Mouse (Mus musculus): ENCODE measurements around the gene Hoxd10.

The Hoxd10 gene

GRCm38 (mm10) chr2:74720955-74721491 lies 29.3 kb downstream of the Hoxd10 start:
- in situ Hi-C loops (cut with MboI; ENCODE audit: low sequenced_read_pairs) = loop anchor here (25.0 kb wide), 1 partner anchor 866 kb away; no protein-coding TSS in a partner anchor

GRCm38 (mm10) chr2:74721882-74722281 lies 30.2 kb downstream of the Hoxd10 start:
- in situ Hi-C loops (cut with MboI; ENCODE audit: low sequenced_read_pairs) = loop anchor here (25.0 kb wide), 1 partner anchor 865 kb away; no protein-coding TSS in a partner anchor

- in situ Hi-C loops (cut with MboI; ENCODE audit: low sequenced_read_pairs) = loop anchor here (25.0 kb wide), 1 partner anchor 864 kb away; no protein-coding TSS in a partner anchor
These were observed 31.2 kb downstream of the Hoxd10 start for GRCm38 (mm10) chr2:74722949-74723348.

- in situ Hi-C loops (cut with MboI; ENCODE audit: low sequenced_read_pairs) = loop anchor here (25.0 kb wide), 1 partner anchor 863 kb away; no protein-coding TSS in a partner anchor
These were observed 32.7 kb downstream of the Hoxd10 start for GRCm38 (mm10) chr2:74724244-74725015.

GRCm38 (mm10) chr2:74725171-74725570 lies 33.4 kb downstream of the Hoxd10 start:
- in situ Hi-C loops (cut with MboI; ENCODE audit: low sequenced_read_pairs) = no loop called here

- in situ Hi-C loops (cut with MboI; ENCODE audit: low sequenced_read_pairs) = no loop called here
These were observed 34.8 kb downstream of the Hoxd10 start, which contains the start of gene Gm28230 for GRCm38 (mm10) chr2:74726551-74726950. Gm28230 (plus strand) TSS chr2:74726728.

- in situ Hi-C loops (cut with MboI; ENCODE audit: low sequenced_read_pairs) = no loop called here
These were observed 35.4 kb downstream of the Hoxd10 start for GRCm38 (mm10) chr2:74726973-74727639.

GRCm38 (mm10) chr2:74727640-74728302 lies 36.0 kb downstream of the Hoxd10 start:
- in situ Hi-C loops (cut with MboI; ENCODE audit: low sequenced_read_pairs) = no loop called here

GRCm38 (mm10) chr2:74728303-74728680 lies 36.6 kb downstream of the Hoxd10 start:
- in situ Hi-C loops (cut with MboI; ENCODE audit: low sequenced_read_pairs) = no loop called here

- in situ Hi-C loops (cut with MboI; ENCODE audit: low sequenced_read_pairs) = no loop called here
These were observed 38.6 kb downstream of the Hoxd10 start for GRCm38 (mm10) chr2:74730331-74730730.

- in situ Hi-C loops (cut with MboI; ENCODE audit: low sequenced_read_pairs) = no loop called here
These were observed 39.3 kb downstream of the Hoxd10 start for GRCm38 (mm10) chr2:74731055-74731454.

- in situ Hi-C loops (cut with MboI; ENCODE audit: low sequenced_read_pairs) = no loop called here
These were observed 40.2 kb downstream of the Hoxd10 start for GRCm38 (mm10) chr2:74731799-74732512.

GRCm38 (mm10) chr2:74732513-74733316 lies 41.0 kb downstream of the Hoxd10 start:
- in situ Hi-C loops (cut with MboI; ENCODE audit: low sequenced_read_pairs) = no loop called here

- in situ Hi-C loops (cut with MboI; ENCODE audit: low sequenced_read_pairs) = no loop called here
These were observed 41.6 kb downstream of the Hoxd10 start for GRCm38 (mm10) chr2:74733317-74733661.

GRCm38 (mm10) chr2:74733765-74734164 lies 42.0 kb downstream of the Hoxd10 start:
- in situ Hi-C loops (cut with MboI; ENCODE audit: low sequenced_read_pairs) = no loop called here

- in situ Hi-C loops (cut with MboI; ENCODE audit: low sequenced_read_pairs) = no loop called here
These were observed 42.7 kb downstream of the Hoxd10 start for GRCm38 (mm10) chr2:74734451-74734850.

GRCm38 (mm10) chr2:74734996-74735811 lies 43.5 kb downstream of the Hoxd10 start:
- in situ Hi-C loops (cut with MboI; ENCODE audit: low sequenced_read_pairs) = no loop called here

GRCm38 (mm10) chr2:74735851-74736687 lies 44.3 kb downstream of the Hoxd10 start:
- in situ Hi-C loops (cut with MboI; ENCODE audit: low sequenced_read_pairs) = no loop called here
